Mouse (Mus musculus): Measurements from ENCODE around the gene Kcnj2.

Gene Kcnj2

DNA sequence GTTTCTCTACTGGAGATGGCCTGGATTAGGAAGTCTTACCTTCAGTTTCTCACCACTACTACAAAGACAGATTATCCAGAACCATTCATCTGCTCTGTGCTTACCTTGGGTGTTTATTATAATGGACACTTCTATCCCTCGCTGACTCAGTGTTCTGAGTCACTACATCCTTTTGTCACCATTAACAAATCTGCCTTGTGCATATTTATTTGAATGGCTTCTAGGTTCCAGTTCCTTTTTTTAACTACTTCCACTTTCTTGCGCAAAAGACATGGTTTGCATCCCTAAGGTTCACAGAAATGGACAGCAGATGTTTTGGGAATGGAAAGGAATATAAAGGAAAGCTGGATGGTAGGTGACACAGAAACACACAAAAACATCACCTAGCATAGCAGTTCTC, 27.0 kb downstream of the Kcnj2 start:
- no peak for DNase-seq

DNA sequence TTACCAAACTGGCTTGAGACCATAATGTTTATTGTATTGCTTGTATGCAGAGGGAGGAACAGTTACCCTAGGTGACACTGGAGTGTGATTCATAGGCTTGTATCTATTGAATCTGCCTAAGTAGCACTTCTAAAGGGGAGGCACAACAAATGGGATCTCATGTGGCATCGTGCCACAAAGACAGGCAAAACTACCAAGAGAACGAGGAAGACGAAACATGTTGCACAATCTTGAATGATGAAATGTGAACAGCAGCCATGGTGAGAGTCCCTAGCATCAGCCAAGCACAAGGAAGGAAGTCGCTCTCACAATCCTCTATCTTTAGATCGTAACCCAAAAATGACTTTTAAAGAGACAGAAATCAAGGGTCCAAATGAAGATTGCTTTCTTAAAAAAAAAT, 30.6 kb downstream of the Kcnj2 start:
- DNase-seq: no peak

- DNase-seq: no peak
These were observed 34.2 kb downstream of the Kcnj2 start for GRCm38 (mm10) chr11:111100131-111100530.

DNA sequence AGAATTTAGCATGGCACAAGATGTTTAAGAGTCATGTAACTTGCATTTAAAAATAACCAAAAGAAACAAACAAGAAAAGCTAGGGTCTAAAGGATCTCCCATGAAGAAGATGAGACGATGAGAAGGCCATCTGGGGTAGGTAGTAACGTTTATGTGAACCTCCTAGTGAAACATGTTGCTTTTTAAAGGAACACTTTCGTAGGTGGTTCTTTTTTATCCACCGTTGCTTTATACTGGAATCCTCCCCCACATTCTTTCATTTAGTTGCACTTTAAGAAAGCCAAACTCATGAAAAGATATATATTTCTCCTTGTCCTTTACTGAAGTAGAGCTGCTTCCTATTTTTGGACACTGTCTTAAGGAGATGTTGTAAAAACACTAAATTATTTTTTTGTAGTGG, 34.7 kb downstream of the Kcnj2 start:
- no peak for DNase-seq

DNA sequence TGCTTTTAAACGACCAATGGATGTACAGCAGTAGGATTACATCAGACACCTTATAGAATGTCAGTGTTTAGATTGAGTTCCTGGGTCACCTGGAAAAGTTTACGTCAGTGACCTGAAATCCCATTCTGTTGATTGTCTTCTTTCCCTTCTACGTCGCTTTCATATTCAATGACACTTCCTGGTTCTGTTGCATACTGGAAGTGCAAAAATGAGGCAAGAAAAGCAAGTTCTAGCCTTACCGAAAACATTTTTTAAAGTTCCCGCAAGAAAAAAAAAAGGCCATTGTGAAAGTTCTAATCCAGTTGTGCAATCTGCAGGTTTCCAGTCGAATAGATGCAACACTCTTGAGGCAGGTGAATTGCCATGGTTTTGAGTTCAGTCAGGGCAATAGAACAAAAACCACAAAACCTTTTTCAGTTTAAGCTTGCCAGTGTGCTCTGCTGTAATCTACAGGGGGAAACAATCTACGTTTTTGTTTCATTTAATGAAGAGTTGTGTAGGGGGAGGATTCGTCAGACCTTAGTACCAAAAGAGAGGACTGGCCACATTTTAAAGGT, 35.7 kb downstream of the Kcnj2 start:
- no peak for DNase-seq

GRCm38 (mm10) chr11:111104422-111104821, 38.5 kb downstream of the Kcnj2 start:
- no peak for DNase-seq

DNA sequence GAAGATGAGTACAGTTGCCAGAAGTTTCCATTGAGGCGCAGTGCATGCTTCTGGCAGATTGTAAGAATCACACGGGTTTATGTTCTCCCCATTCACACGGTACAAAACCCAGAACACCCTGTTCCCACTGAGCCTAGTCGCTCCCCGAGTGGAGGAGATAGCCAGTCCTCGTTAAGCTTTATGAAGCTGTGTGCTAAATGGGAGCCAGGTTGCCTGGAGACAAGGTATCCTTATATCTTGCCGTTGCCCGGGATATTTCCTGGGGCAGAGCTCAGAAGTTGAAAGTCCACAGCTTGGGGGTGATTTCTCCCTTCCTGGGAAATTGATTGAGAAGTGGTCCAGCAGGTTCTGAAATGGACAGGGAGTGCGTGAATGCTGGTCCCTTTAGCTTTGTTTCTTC, 42.2 kb downstream of the Kcnj2 start:
- DNase-seq: no peak

GRCm38 (mm10) chr11:111121514-111121913, 55.5 kb downstream of the Kcnj2 start:
- no peak for DNase-seq

- DNase-seq: no peak
These were observed 57.4 kb downstream of the Kcnj2 start for GRCm38 (mm10) chr11:111123324-111123723.

GRCm38 (mm10) chr11:111125963-111126362, 60.0 kb downstream of the Kcnj2 start:
- no peak for DNase-seq
